Mouse (Mus musculus) liver, embryonic 14.5 days (tissue): ENCODE results near the gene Ttll13.

Source experiments
- CTCF ChIP-seq: IDR thresholded peaks from 2 replicates; pipeline ENCODE4 v1.5.1; 2016; ENCODE audit warnings: antibody characterized with exemption, low read depth, control low read depth
- EP300 ChIP-seq: IDR thresholded peaks from 2 replicates; pipeline ENCODE4 v1.6.1; 2016; ENCODE audit warnings: antibody characterized with exemption, low read depth

GRCm38 (mm10) chr7:80285725-80286124 lies 39.5 kb downstream of the Ttll13 start:
- TF ChIP-seq CTCF (no peak), EP300 (no peak)
